Mouse (Mus musculus): ENCODE measurements around the gene Klhl32. TPM values are rescaled to one million over a fixed set of nuclear protein-coding genes. Genes with fewer than 3 reads are reported as not detected.

Klhl32 gene
- polyA plus RNA-seq, 1 experiment = 0.13 TPM

GRCm38 (mm10) chr4:24737080-24737479 lies 113.8 kb downstream of the Klhl32 start:
- 84% methylated on average over 6 of the region's 6 CpGs for WGBS
- Histone ChIP-seq H3K27me3 (ENCODE audit: control insufficient read depth, insufficient read depth, low read length) (no peaks in the 10 kb centered on the region), H3K36me3 (ENCODE audit: control insufficient read depth, insufficient read depth, low read length) (no peaks in the 10 kb centered on the region), H3K4me1 (ENCODE audit: control insufficient read depth, insufficient read depth, insufficient read length) (no peaks in the 10 kb centered on the region), H3K27ac (ENCODE audit: insufficient read depth, low read length) (no peak overlapping the region), H3K4me3 (ENCODE audit: extremely low read depth, insufficient read depth, insufficient read length) (no peak overlapping the region)
- TF ChIP-seq POLR2A (IDR thresholded peaks at IDR 0.05; ENCODE audit: low read depth, low read length) (no peak), CTCF (IDR thresholded peaks at IDR 0.05; ENCODE audit: extremely low read depth, insufficient read depth, insufficient read length, insufficient replicate concordance) (no peak)
- no peak for DNase-seq (ENCODE audit: low read depth in 1 of 2, low spot score in 2 of 2)

DNA sequence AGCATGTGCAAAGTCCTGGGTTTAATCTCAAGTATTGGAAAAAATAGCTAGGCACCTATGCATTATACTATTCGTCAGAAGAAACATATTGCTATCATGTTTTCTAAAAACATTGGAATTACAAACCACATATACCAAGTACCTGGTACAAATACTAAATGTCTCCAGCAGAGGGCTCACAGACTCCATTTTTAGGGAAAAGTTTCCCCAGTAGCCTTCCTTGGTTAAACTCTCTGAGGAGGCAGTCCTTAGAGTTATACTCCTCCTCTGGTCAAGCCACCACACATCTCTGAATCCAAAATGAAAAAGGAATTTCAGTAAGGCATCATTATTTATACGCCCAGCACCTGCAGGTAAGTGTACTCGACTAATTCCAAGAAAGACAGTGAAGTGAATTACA lies 130.1 kb downstream of the Klhl32 start:
- Histone ChIP-seq H3K4me1 (ENCODE audit: control insufficient read depth, insufficient read depth, insufficient read length) (no peaks in the 10 kb centered on the region), H3K27me3 (ENCODE audit: control insufficient read depth, insufficient read depth, low read length) (no peaks in the 10 kb centered on the region), H3K4me3 (ENCODE audit: extremely low read depth, insufficient read depth, insufficient read length) (no peak overlapping the region), H3K27ac (ENCODE audit: insufficient read depth, low read length) (no peak overlapping the region), H3K36me3 (ENCODE audit: control insufficient read depth, insufficient read depth, low read length) (no peaks in the 10 kb centered on the region)
- no peak for TF ChIP-seq POLR2A (IDR thresholded peaks at IDR 0.05; ENCODE audit: low read depth, low read length)
- TF ChIP-seq CTCF (IDR thresholded peaks at IDR 0.05; ENCODE audit: extremely low read depth, insufficient read depth, insufficient read length, insufficient replicate concordance) = no peak
- WGBS = 43% methylated on average over 3 of the region's 3 CpGs
- no peak for DNase-seq (ENCODE audit: low read depth in 1 of 2, low spot score in 2 of 2)

DNA sequence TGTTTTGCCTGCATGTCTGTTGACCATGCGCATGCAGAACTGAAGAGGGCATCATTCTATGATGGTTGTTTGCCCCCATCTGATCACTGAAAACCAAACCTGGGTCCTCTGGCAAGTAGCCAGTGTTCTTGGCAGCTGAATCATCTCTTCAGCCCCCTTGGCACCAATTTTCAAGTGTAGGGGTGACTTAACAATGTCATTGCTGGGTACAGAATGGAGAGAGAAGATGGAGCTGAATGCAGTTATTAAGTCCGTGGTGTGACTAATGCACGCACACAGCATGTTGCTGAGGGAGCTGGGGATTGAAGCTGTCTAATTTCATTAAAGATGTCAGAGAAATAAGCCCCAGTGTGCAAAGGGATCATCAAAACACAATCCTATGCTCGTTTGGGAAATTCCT lies 135.4 kb downstream of the Klhl32 start:
- DNase-seq (ENCODE audit: low read depth in 1 of 2, low spot score in 2 of 2) = no peak
- 72% methylated on average over 4 of the region's 4 CpGs for WGBS
- Histone ChIP-seq H3K36me3 (ENCODE audit: control insufficient read depth, insufficient read depth, low read length) (no peaks in the 10 kb centered on the region), H3K4me1 (ENCODE audit: control insufficient read depth, insufficient read depth, insufficient read length) (no peaks in the 10 kb centered on the region), H3K4me3 (ENCODE audit: extremely low read depth, insufficient read depth, insufficient read length) (no peak overlapping the region), H3K27ac (ENCODE audit: insufficient read depth, low read length) (no peak overlapping the region), H3K27me3 (ENCODE audit: control insufficient read depth, insufficient read depth, low read length) (no peaks in the 10 kb centered on the region)
- no peak for TF ChIP-seq CTCF (IDR thresholded peaks at IDR 0.05; ENCODE audit: extremely low read depth, insufficient read depth, insufficient read length, insufficient replicate concordance)
- TF ChIP-seq POLR2A (IDR thresholded peaks at IDR 0.05; ENCODE audit: low read depth, low read length) = no peak

GRCm38 (mm10) chr4:24714367-24714766 lies 136.6 kb downstream of the Klhl32 start:
- Histone ChIP-seq H3K36me3 (ENCODE audit: control insufficient read depth, insufficient read depth, low read length) (no peaks in the 10 kb centered on the region), H3K4me3 (ENCODE audit: extremely low read depth, insufficient read depth, insufficient read length) (no peak overlapping the region), H3K4me1 (ENCODE audit: control insufficient read depth, insufficient read depth, insufficient read length) (no peaks in the 10 kb centered on the region), H3K27me3 (ENCODE audit: control insufficient read depth, insufficient read depth, low read length) (no peaks in the 10 kb centered on the region), H3K27ac (ENCODE audit: insufficient read depth, low read length) (no peak overlapping the region)
- TF ChIP-seq POLR2A (IDR thresholded peaks at IDR 0.05; ENCODE audit: low read depth, low read length) (no peak), CTCF (IDR thresholded peaks at IDR 0.05; ENCODE audit: extremely low read depth, insufficient read depth, insufficient read length, insufficient replicate concordance) (no peak)
- no peak for DNase-seq (ENCODE audit: low read depth in 1 of 2, low spot score in 2 of 2)
- WGBS = 87% methylated on average over 10 of the region's 10 CpGs

GRCm38 (mm10) chr4:24698528-24699117 lies 152.3 kb downstream of the Klhl32 start:
- no peaks in the 10 kb centered on the region for H3K27me3 ChIP-seq (ENCODE audit: control insufficient read depth, insufficient read depth, low read length)
- H3K27ac ChIP-seq (ENCODE audit: insufficient read depth, low read length) = no peak overlapping the region
- H3K4me1 ChIP-seq (ENCODE audit: control insufficient read depth, insufficient read depth, insufficient read length) = no peaks in the 10 kb centered on the region
- no peak for TF ChIP-seq CTCF (IDR thresholded peaks at IDR 0.05; ENCODE audit: extremely low read depth, insufficient read depth, insufficient read length, insufficient replicate concordance)
- TF ChIP-seq POLR2A (IDR thresholded peaks at IDR 0.05; ENCODE audit: low read depth, low read length) = no peak
- no peak for DNase-seq (ENCODE audit: low read depth in 1 of 2, low spot score in 2 of 2)
- H3K36me3 ChIP-seq (ENCODE audit: control insufficient read depth, insufficient read depth, low read length) = no peaks in the 10 kb centered on the region
- no peak overlapping the region for H3K4me3 ChIP-seq (ENCODE audit: extremely low read depth, insufficient read depth, insufficient read length)
- WGBS = 65% methylated on average over 7 of the region's 7 CpGs

- H3K27me3 ChIP-seq (ENCODE audit: control insufficient read depth, insufficient read depth, low read length) = no peaks in the 10 kb centered on the region
- no peak for DNase-seq (ENCODE audit: low read depth in 1 of 2, low spot score in 2 of 2)
- H3K4me3 ChIP-seq (ENCODE audit: extremely low read depth, insufficient read depth, insufficient read length) = no peak overlapping the region
- 82% methylated on average over 2 of the region's 2 CpGs for WGBS
- H3K4me1 ChIP-seq (ENCODE audit: control insufficient read depth, insufficient read depth, insufficient read length) = no peaks in the 10 kb centered on the region
- no peak for TF ChIP-seq POLR2A (IDR thresholded peaks at IDR 0.05; ENCODE audit: low read depth, low read length)
- no peak for TF ChIP-seq CTCF (IDR thresholded peaks at IDR 0.05; ENCODE audit: extremely low read depth, insufficient read depth, insufficient read length, insufficient replicate concordance)
- H3K36me3 ChIP-seq (ENCODE audit: control insufficient read depth, insufficient read depth, low read length) = no peaks in the 10 kb centered on the region
- no peak overlapping the region for H3K27ac ChIP-seq (ENCODE audit: insufficient read depth, low read length)
Measured at GRCm38 (mm10) chr4:24680080-24680479, 170.8 kb downstream of the Klhl32 start.

DNA sequence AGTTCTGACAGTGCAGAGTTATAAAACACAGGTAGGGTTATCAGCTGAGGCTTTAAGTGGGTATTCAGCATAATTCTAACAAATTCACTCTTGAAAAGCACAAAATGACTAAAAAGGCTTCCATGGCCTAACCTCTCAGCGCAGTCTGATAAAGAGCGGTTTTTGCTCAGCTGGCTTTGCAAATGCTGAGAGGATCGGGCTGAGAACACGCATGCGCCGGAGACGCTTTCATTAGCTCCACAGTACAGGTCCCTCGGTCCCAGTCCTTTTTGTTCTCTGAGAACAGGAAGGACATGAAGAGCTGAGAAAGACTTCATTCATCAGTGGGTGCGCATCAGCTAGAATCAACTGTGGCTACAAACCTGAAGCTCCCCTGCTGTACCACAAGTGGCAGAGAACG lies 180.9 kb downstream of the Klhl32 start:
- Histone ChIP-seq H3K27me3 (ENCODE audit: control insufficient read depth, insufficient read depth, low read length) (no peaks in the 10 kb centered on the region), H3K4me3 (ENCODE audit: extremely low read depth, insufficient read depth, insufficient read length) (no peak overlapping the region), H3K27ac (ENCODE audit: insufficient read depth, low read length) (no peak overlapping the region), H3K36me3 (ENCODE audit: control insufficient read depth, insufficient read depth, low read length) (no peaks in the 10 kb centered on the region), H3K4me1 (ENCODE audit: control insufficient read depth, insufficient read depth, insufficient read length) (no peaks in the 10 kb centered on the region)
- TF ChIP-seq CTCF (IDR thresholded peaks at IDR 0.05; ENCODE audit: extremely low read depth, insufficient read depth, insufficient read length, insufficient replicate concordance) = no peak
- no peak for TF ChIP-seq POLR2A (IDR thresholded peaks at IDR 0.05; ENCODE audit: low read depth, low read length)
- no peak for DNase-seq (ENCODE audit: low read depth in 1 of 2, low spot score in 2 of 2)
- 94% methylated on average over 10 of the region's 10 CpGs for WGBS

All from spleen, adult 2 months (tissue).